Mouse (Mus musculus) lung, embryonic 16.5 days (tissue): ENCODE results near the gene Vps29. TPM values are rescaled to one million over a fixed set of nuclear protein-coding genes. Genes with fewer than 3 reads are reported as not detected.
A peak's percentile ranks its signal among the peaks of the same experiment; 100 is the strongest.

Experiments used
- ATAC-seq: fragments of 200-750 bp; cut with Nextera tagmentation; 2 replicates; pipeline ENCODE4 v1.8.0; 2017; ENCODE audit warnings: low read depth, mild to moderate bottlenecking, moderate library complexity
- H3K27ac ChIP-seq: fragments of 300-500 bp; sonication (generic); 2 replicates; pipeline ENCODE4 v1.5.1; 2014; ENCODE audit warnings: mild to moderate bottlenecking, control low read depth, low read length
- H3K27me3 ChIP-seq: fragments of 300-500 bp; sonication (generic); 2 replicates; pipeline ENCODE4 v1.6.1; 2014; ENCODE audit warnings: low read depth, low read length, mixed read lengths; ENCODE audit not compliant: control insufficient read depth, insufficient read depth
- H3K36me3 ChIP-seq: fragments of 300-500 bp; sonication (generic); 2 replicates; pipeline ENCODE4 v1.6.1; 2014; ENCODE audit warnings: low read length; ENCODE audit not compliant: control insufficient read depth, insufficient read depth
- H3K4me1 ChIP-seq: fragments of 300-500 bp; sonication (generic); replicated peaks from 2 replicates; pipeline ENCODE4 v1.6.1; 2014; ENCODE audit warnings: low read length, mixed read lengths; ENCODE audit not compliant: control insufficient read depth, insufficient read depth
- H3K4me2 ChIP-seq: fragments of 300-500 bp; sonication (generic); 2 replicates; pipeline ENCODE4 v1.6.1; 2014; ENCODE audit warnings: low read depth, low read length, control low read depth
- H3K4me3 ChIP-seq: fragments of 300-500 bp; sonication (generic); 2 replicates; pipeline ENCODE4 v1.5.1; 2014; ENCODE audit warnings: mild to moderate bottlenecking, low read length, control low read depth
- H3K9ac ChIP-seq: fragments of 300-500 bp; sonication (generic); 2 replicates; pipeline ENCODE4 v1.6.1; 2014; ENCODE audit warnings: low read length, control low read depth
- H3K9me3 ChIP-seq: fragments of 300-500 bp; sonication (generic); 2 replicates; pipeline ENCODE4 v1.6.1; 2016; ENCODE audit warnings: low read length; ENCODE audit not compliant: control insufficient read depth
- WGBS: fragments of 180-500 bp; shearing (Covaris S2); extraction: QIAGEN DNeasy Blood & Tissue Kit; methylation state at CpG from one replicate; pipeline ENCODE4 v1.1.7; 2014; 5-methylcytosine and 5-hydroxymethylcytosine counted together
- polyA plus RNA-seq: library from polyadenylated mRNA; unstranded; fragments of >200 nt; fragmentation: Nextera tagmentation; extraction: Ambion mirVana; gene quantifications from 2 replicates; pipeline ENCODE4 v1.2.1, GENCODE M21; 2015

Gene Vps29
- polyA plus RNA-seq, 1 experiment from 2014 or later = 210 TPM

GRCm38 (mm10) chr5:122391786-122392180 is 37.6 kb downstream of the Vps29 start, which contains the start of gene Arpc3:
Gene Arpc3, plus strand, starts transcription at chr5:122391878.
- Histone ChIP-seq H3K4me3 (peak within 1 kb of the TSS; percentile 97), H3K4me2 (peak within 1 kb of the TSS; percentile 90), H3K27me3 (no peaks in the 10 kb centered on the region), H3K27ac (peak within 1 kb of the TSS; percentile 55; the same call in 1 of the 2 replicates), H3K4me1 (peaks cover 9% of the 10 kb centered on the region; the same call in 1 of the 2 replicates), H3K9me3 (no peaks in the 10 kb centered on the region), H3K36me3 (0 out of 2 replicates have a peak, but pooled peaks cover 2% of the 10 kb centered on the region), H3K9ac (peak within 1 kb of the TSS; percentile 92)
- WGBS = under 1% methylated on average over 39 of the region's 39 CpGs
- ATAC-seq = peak; percentile 92

DNA sequence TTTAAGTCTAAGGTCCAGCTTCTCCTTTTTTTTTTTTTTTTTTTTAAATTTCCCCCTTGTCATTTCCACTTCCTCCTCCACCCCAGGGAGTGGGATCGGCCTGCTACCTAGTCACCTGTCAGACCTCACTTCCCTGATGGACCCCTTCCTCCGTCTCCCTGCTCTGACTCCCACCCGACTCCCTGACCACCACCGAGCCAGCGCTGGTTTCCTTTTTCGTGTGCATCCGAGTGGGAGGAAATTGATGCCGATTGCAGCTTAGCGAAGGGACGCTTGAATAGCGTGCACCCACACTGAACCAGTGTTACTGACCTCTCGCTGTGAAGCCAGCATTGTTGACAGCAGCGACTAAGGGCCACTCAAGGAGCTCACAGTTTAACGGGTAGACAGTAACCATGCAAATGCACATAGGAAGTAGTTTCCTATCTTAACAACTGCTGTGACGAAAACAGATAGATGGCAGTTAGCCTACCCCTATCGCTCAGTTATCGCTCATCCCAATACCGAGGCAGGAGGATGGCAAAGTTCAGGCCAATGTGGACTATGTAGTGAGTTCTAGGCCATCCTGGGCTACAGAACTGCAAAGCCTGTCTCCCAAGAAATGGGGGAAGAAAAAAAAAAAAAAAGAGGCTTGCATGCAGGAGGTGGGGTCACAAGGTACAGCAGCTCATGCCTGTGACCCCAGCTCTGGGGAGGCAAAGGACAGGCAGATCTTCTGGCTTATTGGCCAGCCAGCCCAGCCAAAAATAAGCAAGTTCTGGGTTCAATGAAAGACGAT is 38.2 kb downstream of the Vps29 start:
- peaks cover 9% of the 10 kb centered on the region; the same call in 1 of the 2 replicates for H3K4me1 ChIP-seq
- 0 out of 2 replicates have a peak, but pooled peaks have one; percentile 9 for ATAC-seq
- no peaks in the 10 kb centered on the region for H3K27me3 ChIP-seq
- H3K27ac ChIP-seq = peak overlapping the region; percentile 55; the same call in 1 of the 2 replicates
- H3K9ac ChIP-seq = peak overlapping the region; percentile 92
- no peaks in the 10 kb centered on the region for H3K9me3 ChIP-seq
- H3K4me2 ChIP-seq = peak overlapping the region; percentile 90
- 0 out of 2 replicates have a peak, but pooled peaks cover 2% of the 10 kb centered on the region for H3K36me3 ChIP-seq
- WGBS = 11% methylated on average over 19 of the region's 19 CpGs
- peak overlapping the region; percentile 97 for H3K4me3 ChIP-seq

GRCm38 (mm10) chr5:122393887-122394286 is 39.7 kb downstream of the Vps29 start:
- H3K9ac ChIP-seq = no peak overlapping the region
- H3K27me3 ChIP-seq = no peaks in the 10 kb centered on the region
- H3K9me3 ChIP-seq = no peaks in the 10 kb centered on the region
- H3K27ac ChIP-seq = no peak overlapping the region
- H3K4me1 ChIP-seq = peaks cover 9% of the 10 kb centered on the region; the same call in 1 of the 2 replicates
- H3K4me2 ChIP-seq = no peak overlapping the region
- peaks cover 5% of the 10 kb centered on the region for H3K36me3 ChIP-seq
- H3K4me3 ChIP-seq = no peak overlapping the region
- 62% methylated on average over 2 of the region's 2 CpGs for WGBS
- no peak for ATAC-seq

DNA sequence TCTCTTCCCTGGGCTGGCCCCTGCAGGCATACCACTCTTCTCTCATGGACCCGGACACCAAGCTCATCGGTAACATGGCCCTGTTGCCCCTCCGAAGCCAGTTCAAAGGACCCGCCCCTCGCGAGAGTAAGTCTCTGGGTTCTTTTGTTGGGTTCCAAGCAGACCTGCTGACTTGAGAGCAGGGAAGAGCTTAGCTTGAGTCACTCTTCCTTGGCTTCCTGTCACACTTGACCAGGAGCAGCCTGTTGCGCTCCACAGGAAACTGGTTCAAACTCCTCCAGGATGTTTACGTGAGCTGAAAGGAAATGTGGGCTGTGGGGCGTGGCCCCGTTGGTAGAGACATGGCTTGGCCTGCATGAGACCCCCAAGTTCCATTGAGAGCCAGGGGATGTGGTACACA is 42.6 kb downstream of the Vps29 start:
- Histone ChIP-seq H3K4me3 (peak overlapping the region; percentile 19), H3K4me1 (peaks cover 18% of the 10 kb centered on the region; the same call in 1 of the 2 replicates), H3K27me3 (no peaks in the 10 kb centered on the region), H3K4me2 (peak overlapping the region; percentile 30), H3K9ac (no peak overlapping the region), H3K36me3 (peaks cover 6% of the 10 kb centered on the region), H3K9me3 (no peaks in the 10 kb centered on the region), H3K27ac (peak overlapping the region; percentile 84)
- 65% methylated on average over 10 of the region's 10 CpGs for WGBS
- peak; percentile 63 for ATAC-seq

- peak overlapping the region; percentile 61 for H3K27ac ChIP-seq
Measured at GRCm38 (mm10) chr5:122397495-122397894, 43.3 kb downstream of the Vps29 start.

DNA sequence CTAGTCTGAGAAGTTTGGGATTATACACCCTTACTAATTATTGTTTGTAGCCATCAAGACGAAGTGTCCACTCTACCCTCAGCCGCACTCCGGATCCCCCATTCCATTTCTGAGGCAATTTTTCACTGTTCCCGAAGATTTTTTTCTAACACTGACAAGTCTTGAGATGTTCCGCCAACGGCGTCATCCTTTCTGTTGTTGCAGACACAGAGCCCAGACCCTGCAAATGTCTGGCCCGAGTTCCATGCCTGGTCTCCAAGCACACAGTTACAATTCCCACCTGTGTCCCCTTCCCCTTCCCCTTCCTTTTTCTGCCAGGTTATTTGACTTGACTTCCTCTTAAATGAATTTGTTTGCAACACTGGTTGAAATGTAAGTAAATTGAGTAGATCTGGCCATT is 45.7 kb downstream of the Vps29 start:
- H3K4me3 ChIP-seq = no peak overlapping the region
- no peak overlapping the region for H3K4me2 ChIP-seq
- H3K27me3 ChIP-seq = no peaks in the 10 kb centered on the region
- H3K4me1 ChIP-seq = peaks cover 8% of the 10 kb centered on the region; the same call in 1 of the 2 replicates
- H3K9me3 ChIP-seq = no peaks in the 10 kb centered on the region
- 85% methylated on average over 8 of the region's 8 CpGs for WGBS
- no peak overlapping the region for H3K27ac ChIP-seq
- H3K36me3 ChIP-seq = peaks cover 27% of the 10 kb centered on the region
- ATAC-seq = no peak
- no peak overlapping the region for H3K9ac ChIP-seq

More at GRCm38 (mm10) chr5:122397495-122397894, 43.3 kb downstream of the Vps29 start:
- peaks cover 10% of the 10 kb centered on the region for H3K36me3 ChIP-seq
- no peaks in the 10 kb centered on the region for H3K27me3 ChIP-seq
- no peak overlapping the region for H3K4me2 ChIP-seq
- H3K4me1 ChIP-seq = peaks cover 16% of the 10 kb centered on the region; the same call in 1 of the 2 replicates
- H3K9ac ChIP-seq = no peak overlapping the region
- ATAC-seq = no peak
- 90% methylated on average over 8 of the region's 8 CpGs for WGBS
- H3K4me3 ChIP-seq = no peak overlapping the region
- H3K9me3 ChIP-seq = no peaks in the 10 kb centered on the region

- Histone ChIP-seq H3K36me3 (peaks cover 35% of the 10 kb centered on the region), H3K27ac (no peak overlapping the region), H3K27me3 (no peaks in the 10 kb centered on the region), H3K4me3 (no peak overlapping the region), H3K4me1 (peaks cover 8% of the 10 kb centered on the region; the same call in 1 of the 2 replicates), H3K9me3 (no peaks in the 10 kb centered on the region), H3K9ac (no peak overlapping the region), H3K4me2 (no peak overlapping the region)
- WGBS = 55% methylated on average over 18 of the region's 18 CpGs
- ATAC-seq = peak; percentile 81
Measured at GRCm38 (mm10) chr5:122400628-122401302, 46.6 kb downstream of the Vps29 start.

GRCm38 (mm10) chr5:122401303-122401640 is 47.1 kb downstream of the Vps29 start:
- no peaks in the 10 kb centered on the region for H3K27me3 ChIP-seq
- H3K4me3 ChIP-seq = no peak overlapping the region
- no peak overlapping the region for H3K9ac ChIP-seq
- peaks cover 38% of the 10 kb centered on the region for H3K36me3 ChIP-seq
- no peak overlapping the region for H3K27ac ChIP-seq
- H3K9me3 ChIP-seq = no peaks in the 10 kb centered on the region
- no peak for ATAC-seq
- H3K4me2 ChIP-seq = no peak overlapping the region
- peaks cover 8% of the 10 kb centered on the region; the same call in 1 of the 2 replicates for H3K4me1 ChIP-seq
- WGBS = 25% methylated on average over 8 of the region's 8 CpGs

- 0 out of 2 replicates have a peak, but pooled peaks cover 3% of the 10 kb centered on the region for H3K9me3 ChIP-seq
- H3K27ac ChIP-seq = no peak overlapping the region
- peaks cover 8% of the 10 kb centered on the region; the same call in 1 of the 2 replicates for H3K4me1 ChIP-seq
- peaks cover 46% of the 10 kb centered on the region for H3K36me3 ChIP-seq
- no peak overlapping the region for H3K4me2 ChIP-seq
- no peak overlapping the region for H3K9ac ChIP-seq
- H3K27me3 ChIP-seq = no peaks in the 10 kb centered on the region
- no peak for ATAC-seq
- 78% methylated on average over 13 of the region's 13 CpGs for WGBS
- no peak overlapping the region for H3K4me3 ChIP-seq
Measured at GRCm38 (mm10) chr5:122402160-122402559, 48.0 kb downstream of the Vps29 start.
